Mouse (Mus musculus) adipocyte (in vitro differentiated cells): ENCODE data around the gene Bmpr2.
A peak's percentile ranks its signal among the peaks of the same experiment; 100 is the strongest.
"Not testable (repeated sequence)": the region's sequence is repeated elsewhere in the genome, so short reads cannot be mapped to it uniquely, and the experiment has no call there.

Source experiments
- DNase-seq: peaks from one replicate; pipeline ENCODE4 v3.0.0-alpha.2; 2016; ENCODE audit warnings: low spot score

The Bmpr2 gene

GRCm38 (mm10) chr1:59763164-59763768, at the start of gene Bmpr2:
Gene Bmpr2 (plus strand): TSS chr1:59763400.
- DNase-seq, result peak; percentile 83

- peak; percentile 72 for DNase-seq
Observed at GRCm38 (mm10) chr1:59719900-59720299, 43.3 kb upstream of the Bmpr2 start.

- DNase-seq, result peak; percentile 69
Observed at GRCm38 (mm10) chr1:59725661-59726060, 37.5 kb upstream of the Bmpr2 start.

- no peak for DNase-seq
Observed at GRCm38 (mm10) chr1:59730106-59730505, 33.1 kb upstream of the Bmpr2 start.

DNA sequence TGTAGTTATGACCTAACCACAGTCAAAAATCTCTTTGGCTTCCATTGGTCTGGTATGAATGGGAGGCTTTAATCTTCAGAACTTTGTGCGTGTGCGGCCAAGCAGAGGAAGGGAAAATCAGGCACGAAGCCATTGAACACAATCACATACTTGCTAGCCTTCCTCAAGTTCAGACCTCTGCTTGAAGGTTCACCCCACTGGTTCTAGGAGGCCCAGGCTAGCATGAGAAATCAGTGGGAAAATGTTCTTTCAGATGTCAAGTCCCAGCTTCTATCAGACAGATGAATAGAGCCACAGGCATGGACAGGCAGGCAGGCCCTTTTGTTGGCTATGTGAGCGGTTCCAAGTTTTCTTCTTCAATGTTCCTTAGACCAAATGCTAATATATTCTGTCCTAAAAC, 32.5 kb upstream of the Bmpr2 start:
- DNase-seq, result no peak

DNA sequence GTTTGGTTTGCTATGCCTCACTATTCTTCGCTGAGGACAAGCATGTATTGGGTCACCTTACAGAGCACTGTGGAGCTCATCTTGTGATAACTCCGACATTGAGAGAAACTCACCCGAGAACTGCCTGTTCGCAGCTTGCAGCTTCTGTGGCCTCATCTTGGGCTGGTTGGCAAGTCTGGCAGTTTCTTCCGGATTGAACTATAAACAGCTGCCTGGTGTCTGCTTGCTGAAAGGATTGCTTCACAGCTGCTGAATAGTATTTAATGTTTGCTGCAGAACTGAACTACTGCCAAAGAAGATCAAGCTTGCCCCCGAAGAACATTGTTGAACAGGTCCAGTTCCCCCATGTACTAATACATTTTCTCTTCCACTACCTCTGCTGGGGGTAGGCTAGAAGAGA, 29.1 kb upstream of the Bmpr2 start:
- DNase-seq, result peak; percentile 69

DNA sequence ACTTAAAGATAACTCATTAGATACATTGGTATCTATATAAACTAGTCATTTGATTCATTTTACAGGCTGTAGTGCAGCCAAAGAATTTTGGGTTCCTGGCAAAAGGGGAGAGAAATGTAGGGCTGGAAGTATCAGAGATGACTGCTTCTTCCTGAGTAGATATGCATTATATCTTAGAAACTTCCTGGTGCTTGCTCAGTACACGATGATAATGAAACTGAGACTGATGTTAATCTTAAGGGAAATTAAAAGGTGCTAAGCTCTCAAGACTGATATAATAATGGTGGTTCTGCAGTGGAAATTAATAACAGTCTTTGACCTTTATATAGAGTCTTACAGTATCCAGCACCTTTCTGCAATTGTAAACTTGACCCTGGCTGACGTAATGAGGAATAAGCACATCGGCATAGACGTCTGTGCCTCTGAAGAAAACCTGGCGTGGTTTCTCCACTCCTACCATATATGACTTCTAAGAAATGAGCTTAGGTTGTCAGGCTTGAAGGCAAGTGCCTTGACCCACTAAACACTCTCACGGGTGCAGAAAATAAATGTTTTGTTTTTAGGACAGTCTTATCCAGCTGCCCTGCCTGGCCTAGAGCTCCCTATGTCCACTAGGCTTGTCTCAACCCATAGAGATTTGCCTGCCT, 24.3 kb upstream of the Bmpr2 start:
- DNase-seq, result no peak

DNA sequence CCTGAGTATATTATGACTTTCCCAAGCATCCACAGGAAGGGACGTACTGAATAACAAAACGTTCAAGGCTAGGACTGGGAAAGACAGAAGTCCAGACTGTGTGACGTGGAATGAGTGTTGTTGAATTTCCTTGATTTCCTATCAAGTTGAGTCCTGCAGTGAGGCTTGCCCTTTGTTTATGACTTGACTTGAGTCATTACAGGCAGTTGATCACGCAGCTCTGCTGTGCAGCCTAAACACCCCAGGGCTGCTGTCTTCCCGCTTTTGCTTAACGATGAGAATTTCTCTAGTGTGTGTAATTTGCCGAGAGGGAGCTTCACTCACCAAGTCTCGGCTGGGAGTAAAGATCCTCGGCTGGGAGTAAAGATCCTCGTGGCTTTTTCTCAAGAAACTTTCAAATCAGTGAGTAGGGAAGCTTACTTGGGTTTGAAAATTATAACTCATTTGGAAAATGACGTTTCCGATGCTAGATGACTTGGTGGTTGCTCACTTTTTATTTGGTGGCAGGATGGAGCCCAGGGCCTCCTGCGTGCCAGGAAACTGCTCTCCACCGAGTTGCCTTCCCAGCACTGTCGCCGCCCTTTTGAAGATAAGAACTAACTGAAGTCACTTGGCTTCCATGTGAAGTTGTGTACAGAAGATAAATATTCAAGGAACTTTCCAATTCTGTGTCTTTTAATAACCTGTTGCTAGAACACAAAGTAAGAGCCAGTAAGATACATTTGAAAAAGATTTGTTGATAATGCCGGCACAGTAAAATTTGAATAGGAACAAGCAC, 23.4 kb upstream of the Bmpr2 start:
- DNase-seq, result no peak

GRCm38 (mm10) chr1:59749047-59749446, 14.2 kb upstream of the Bmpr2 start:
- DNase-seq, result no peak

GRCm38 (mm10) chr1:59749724-59750123, 13.5 kb upstream of the Bmpr2 start:
- not testable (repeated sequence) for DNase-seq

DNA sequence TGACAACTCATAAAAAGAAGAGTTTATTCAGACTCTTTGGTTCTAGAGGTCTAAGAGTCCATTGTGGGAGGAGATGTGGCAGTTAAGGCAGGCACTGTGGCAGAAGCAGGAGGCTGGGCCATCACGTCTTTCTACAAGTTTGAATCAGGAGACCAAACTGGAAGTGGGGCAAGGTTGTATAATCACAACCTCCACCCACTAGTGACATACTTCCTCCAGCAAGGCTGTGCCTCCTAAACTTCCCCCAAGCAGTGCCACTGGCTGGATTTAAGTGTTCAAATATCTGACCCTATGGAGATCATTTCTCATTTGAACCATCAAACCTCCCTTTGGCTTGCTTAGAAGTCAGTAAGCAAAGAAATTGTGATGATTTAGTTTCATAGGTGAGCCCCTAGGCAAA, 7.9 kb upstream of the Bmpr2 start:
- DNase-seq, result no peak

GRCm38 (mm10) chr1:59758325-59758724, 4.9 kb upstream of the Bmpr2 start:
- DNase-seq, result no peak

DNA sequence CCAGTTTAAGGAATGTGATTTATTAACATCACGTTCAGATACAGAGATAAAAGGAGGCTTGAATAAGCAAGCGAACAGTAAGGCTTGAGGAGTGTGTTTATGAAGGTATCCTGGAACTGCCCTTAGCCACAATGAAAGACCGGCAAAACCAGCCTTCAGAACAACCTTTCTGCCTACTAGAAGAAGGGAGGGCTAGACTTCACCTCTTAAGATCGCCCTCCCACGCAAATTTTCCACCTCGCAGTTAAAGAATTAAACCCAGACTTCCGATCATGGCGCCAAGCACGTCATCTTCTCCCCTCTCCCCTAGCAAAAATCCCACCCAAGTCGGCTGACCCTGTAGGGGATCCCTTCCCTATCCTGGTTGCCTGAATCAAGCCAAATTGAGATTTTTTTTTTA, 992 bp upstream of the Bmpr2 start:
- peak; percentile 46 for DNase-seq

DNA sequence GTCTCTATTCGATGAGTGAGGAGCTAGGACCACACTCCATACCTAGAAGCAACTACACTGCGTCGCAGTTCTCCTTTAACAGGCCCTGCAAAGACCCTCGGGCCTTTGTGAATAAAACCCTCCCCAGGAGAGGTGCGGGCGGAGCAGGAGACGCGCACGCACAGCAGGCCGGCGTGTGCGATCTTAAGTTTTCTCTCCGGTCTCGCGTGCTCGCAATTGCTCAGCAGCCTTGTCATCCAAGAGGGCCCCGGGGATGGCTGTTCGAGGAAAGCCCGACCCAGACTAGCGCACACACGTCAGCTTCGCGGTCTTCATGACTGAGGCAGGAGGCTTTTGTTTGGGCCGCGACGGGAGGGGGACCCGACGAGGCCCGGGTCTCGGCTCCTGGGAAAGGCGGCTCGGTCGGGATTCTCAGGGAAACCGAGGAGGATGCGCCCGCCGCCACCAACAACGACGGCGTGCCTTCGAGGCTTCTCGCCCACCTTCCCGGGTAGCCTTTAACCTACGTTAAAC, 493 bp upstream of the Bmpr2 start:
- peak; percentile 66 for DNase-seq

DNA sequence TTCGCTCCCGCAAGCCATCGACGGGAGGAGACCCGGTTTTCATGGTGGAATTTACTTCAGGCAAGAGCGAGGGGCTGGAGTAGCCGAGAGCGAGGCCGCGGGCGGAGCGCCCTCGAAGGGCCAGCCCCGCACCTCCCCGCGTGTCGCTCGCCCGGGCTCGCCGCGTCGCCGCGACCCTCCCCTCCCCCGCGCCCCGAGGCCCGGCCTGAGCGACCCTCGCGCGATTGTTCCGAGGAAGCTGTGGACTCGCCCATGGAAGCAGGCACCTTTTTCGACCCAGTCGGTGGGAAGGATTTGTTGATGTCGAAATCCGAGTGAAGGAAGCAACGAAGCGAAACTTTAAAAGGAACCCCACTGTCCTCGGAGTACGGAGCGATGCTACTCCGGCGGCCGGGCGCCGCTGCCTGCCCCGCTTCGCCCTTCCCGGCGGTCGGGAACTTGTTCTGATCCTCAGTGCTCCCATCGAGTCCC, 616 bp downstream of the Bmpr2 start:
- peak; percentile 68 for DNase-seq

- DNase-seq, result peak; percentile 67
Observed at GRCm38 (mm10) chr1:59764407-59764971, 1.3 kb downstream of the Bmpr2 start.

DNA sequence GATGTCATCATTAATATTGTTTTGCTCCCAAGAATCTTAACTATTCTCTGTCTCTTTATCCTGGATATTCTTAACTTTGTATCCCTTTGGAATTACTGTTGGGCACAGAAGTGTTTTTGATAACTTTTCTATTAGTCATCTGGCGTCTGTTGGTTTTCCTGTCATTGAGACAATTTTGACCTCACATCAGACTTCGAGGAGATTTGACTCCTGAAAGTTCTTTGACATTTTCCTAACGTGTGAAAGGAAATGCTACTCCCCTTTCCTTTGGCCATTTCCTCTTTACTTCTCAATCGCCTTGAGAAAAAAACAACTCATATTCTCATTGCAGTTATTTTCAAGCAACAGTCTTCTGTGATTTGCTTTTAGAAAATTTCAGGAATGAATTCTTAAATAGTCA, 2.1 kb downstream of the Bmpr2 start:
- DNase-seq, result no peak

- no peak for DNase-seq
Observed at GRCm38 (mm10) chr1:59766626-59767025, 3.4 kb downstream of the Bmpr2 start.

- peak; percentile 68 for DNase-seq
Observed at GRCm38 (mm10) chr1:59771871-59772270, 8.7 kb downstream of the Bmpr2 start.

DNA sequence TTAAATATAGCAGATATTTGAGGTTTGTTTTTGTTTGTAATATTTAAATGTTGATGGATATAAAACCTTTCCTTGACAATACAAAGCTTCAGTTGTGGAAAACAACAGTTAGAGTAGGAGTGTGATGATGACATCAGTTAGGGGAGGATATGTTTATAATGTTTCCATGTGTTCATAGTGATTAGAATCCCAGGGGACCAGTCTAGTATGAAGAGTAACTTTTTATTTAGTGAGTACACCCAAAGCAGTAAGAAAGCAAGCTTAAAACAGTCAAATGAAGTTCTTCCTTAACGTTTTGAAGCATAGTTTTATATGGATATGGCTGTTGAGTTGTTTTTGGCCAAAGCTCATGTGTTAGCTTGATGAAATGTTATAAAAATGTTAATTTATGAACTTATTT, 17.9 kb downstream of the Bmpr2 start:
- DNase-seq, result no peak

- DNase-seq, result no peak
Observed at GRCm38 (mm10) chr1:59788975-59789374, 25.8 kb downstream of the Bmpr2 start.

DNA sequence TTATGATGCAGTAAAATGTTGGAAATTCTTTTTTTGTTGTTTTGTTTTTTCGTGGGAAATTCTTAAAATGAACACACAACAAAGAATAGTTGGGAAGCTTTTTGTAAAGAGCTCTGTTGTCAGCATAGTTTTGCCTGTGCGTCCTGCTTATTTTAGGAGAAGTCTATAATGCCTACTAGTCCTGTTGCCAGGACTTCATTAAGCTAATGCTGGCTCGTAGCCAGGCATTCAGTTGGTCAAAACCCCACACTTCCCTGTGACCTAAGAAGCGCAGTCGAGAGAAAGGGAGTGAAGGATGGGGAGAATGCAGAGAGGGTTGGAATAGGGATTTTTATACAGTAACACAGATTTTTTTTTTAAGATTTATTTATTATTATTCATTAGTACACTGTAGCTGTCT, 26.5 kb downstream of the Bmpr2 start:
- no peak for DNase-seq

DNA sequence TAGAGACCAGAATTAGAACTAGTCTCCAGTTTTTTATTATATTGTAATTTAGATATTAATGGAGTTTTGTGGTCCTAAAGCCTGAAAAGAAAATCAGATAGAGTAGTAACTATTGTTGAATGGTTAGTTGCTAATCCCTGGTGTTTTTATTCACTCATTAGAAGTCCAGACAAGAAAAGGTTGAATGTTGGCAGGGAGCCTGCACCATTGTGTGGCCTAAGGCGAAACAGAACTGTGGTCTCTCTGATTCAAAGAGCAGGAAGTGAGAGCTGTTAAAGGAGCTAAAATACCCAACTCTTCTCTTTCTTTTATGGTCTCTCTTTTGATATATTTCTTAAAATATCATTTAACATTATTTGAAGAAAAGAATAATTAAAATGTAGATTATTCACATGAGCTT, 32.1 kb downstream of the Bmpr2 start:
- no peak for DNase-seq
